Mouse (Mus musculus): Measurements from ENCODE around the gene Sfrp5.

- TF ChIP-seq MAX (IDR thresholded peaks at IDR 0.05; ENCODE audit: low read length): no peak
- TF ChIP-seq TCF12 (IDR thresholded peaks at IDR 0.05; ENCODE audit: low read depth, low read length): no peak
- TF ChIP-seq ZNF384 (IDR thresholded peaks at IDR 0.05; ENCODE audit: low read depth, low read length): no peak
- no peak for TF ChIP-seq ELF1 (IDR thresholded peaks at IDR 0.05; ENCODE audit: low read depth, low read length)
- no peak for TF ChIP-seq CTCF (conservative IDR thresholded peaks at IDR 0.05 in 1 of 2, IDR thresholded peaks at IDR 0.05 in 1 of 2; ENCODE audit: low read depth in 2 of 2, low read length in 2 of 2)
- no peak for TF ChIP-seq E2F4 (IDR thresholded peaks at IDR 0.05; ENCODE audit: insufficient replicate concordance, low read depth, low read length)
Measured at GRCm38 (mm10) chr19:42230986-42231385, 28.9 kb upstream of the Sfrp5 start.

Measured in CH12.LX (cell line).